Mouse (Mus musculus) kidney, postnatal 36 days (tissue): ENCODE measurements around the gene Gm28845.
A peak's percentile ranks its signal among the peaks of the same experiment; 100 is the strongest.
"Not testable (repeated sequence)": the region's sequence is repeated elsewhere in the genome, so short reads cannot be mapped to it uniquely, and the experiment has no call there.

ENCODE experiments used
- DNase-seq, 2 experiments: peaks; one replicate each; pipeline ENCODE4 v3.0.0; 2021 to 2022; ENCODE audit warnings: mixed read lengths in 2 of 2

Gene Gm28845

DNA sequence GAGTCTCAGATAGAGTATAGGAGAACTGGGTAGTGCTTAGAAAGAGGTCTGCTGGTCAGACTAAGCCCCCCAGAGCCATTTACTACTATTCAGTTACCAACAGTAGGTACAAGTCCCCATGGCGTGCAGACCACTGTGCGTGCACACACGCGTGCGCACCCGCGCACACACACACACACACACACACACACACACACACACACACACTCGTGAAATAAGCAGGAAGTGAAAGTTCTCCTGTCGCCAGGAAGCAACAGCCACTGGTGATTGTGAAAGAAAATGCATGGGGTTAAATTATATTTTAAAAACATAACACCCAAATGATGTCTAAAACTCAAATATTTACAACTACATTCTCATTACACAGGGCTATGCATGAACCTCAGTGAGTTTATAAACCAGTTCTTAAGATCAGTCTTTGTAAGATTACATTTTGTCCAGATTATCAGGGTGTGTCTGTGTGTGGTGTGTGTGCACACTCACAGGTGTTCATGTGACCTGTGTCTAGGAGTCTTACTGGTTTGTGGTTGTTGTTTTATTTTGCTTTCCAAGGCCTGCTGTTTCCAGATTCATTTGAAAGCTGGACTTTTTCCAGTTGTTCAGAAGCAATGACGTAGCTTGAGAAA is 11.6 kb downstream of the Gm28845 start:
- no peak for DNase-seq

DNA sequence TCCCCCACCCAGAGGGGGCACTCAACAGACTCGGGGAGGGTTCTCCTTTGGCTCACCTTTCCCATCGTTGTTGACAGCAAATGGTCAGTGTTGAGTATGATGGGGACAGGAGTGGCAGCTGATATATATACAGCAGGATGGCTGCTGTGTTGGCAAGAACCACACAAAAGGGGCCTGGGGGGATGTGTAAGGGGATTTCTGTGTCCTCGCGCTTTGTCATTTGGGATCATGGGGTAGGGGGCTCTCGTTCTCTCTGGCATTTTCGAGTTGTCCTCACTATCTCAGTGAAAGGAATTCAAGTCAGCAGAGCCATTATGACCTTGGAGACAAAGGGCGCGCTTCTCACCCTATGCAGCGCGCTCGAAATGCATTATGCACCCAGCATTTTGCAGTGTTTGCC is 16.1 kb downstream of the Gm28845 start, which contains the start of gene Cryga:
TSS of gene Cryga (minus strand) at position 101 of the 400 bp plus-strand sequence.
- no peak for DNase-seq

DNA sequence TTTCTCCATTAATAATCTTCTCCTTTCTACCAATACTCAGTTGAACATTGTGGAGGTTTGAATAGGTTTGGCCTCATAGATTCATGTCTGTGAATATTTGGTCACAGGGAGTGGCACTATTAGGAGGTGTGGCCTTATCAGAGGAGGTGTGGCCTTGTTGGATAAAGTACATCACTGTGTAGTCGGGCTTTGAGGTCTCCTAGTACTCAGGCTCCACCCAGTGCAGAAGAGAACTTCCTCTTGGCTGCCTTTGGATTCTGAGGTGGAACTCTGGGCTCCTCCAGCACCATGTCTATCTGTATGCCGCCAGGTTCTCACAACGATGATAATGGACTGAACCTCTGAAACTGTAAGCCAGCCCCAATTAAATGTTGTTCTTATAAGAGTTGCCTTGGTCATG is 22.4 kb downstream of the Gm28845 start:
- no peak for DNase-seq

DNA sequence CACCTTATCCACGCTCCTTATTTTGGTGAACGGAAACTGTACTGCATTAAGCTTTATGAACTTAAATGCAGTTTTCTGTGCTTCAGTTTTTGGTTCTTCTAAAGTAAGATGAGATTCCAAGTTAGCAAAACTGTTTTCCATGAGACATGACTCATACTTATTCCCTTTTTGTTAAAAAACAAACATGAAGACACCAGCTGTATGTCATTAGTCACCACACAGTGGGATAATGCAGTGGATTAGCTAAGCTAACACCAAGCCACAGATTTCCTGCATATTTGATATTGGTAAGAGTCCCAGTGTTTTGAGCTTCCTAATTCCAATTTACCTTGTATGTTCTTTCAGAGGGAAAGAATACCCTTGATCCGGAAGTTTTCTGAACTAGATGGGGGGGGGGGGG is 27.8 kb downstream of the Gm28845 start:
- DNase-seq = no peak

DNA sequence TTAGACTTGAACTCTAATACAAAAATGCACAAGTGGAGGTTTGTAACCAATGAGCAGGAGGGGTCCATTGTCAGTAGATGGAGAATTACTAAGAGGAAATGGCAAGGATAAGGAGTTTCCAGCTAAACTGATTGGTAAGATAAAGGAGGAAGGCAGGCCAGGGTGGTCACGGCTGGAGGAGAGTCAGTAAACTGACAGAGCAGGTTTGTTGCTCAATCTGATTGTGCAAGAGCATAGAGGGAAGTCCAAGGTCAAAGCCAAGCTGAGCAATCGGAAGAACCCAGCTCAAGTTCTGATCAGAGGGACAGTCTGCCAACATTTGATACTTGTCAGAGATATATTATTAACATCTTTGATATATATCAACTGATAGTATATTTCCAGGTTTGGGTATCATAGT is 29.0 kb downstream of the Gm28845 start:
- DNase-seq = peak in 1 of 2 experiments; percentile 20

DNA sequence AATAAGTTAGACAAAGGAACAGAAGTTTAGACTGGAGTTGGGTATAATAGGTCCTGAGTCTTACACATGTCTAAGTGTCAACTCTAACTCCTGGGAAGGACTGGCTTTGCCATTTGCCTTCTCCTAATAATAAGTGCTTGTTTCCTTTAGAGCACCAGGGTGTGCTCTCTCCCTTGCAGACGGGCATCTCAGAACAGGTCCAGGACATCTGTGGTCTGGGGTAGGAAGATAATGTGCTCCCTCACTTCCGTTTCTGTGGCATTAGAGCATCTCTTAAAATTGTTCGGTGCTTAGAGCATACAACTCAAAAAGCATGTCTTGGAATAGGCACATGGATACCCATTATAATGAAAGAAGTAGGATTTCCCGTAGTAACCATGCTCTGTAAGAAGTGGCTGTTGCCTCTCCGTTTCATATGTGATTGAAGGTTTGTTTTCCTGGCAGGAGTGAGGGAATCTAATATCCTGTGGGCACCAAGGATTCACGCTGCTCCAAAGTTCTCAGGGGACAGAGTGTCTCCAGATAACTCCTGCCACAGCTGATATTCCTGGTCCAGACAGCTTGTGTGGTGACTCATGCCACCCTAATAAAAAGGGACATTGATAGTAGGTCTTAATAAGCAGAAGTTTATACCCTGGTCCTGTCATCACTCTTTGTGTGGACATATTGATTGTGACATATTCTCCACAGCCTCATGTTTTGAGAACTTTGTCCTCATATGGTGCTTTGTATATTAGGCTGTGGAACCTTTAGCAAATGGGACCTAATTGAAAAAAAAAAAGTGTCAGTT is 30.6 kb downstream of the Gm28845 start:
- DNase-seq = no peak

DNA sequence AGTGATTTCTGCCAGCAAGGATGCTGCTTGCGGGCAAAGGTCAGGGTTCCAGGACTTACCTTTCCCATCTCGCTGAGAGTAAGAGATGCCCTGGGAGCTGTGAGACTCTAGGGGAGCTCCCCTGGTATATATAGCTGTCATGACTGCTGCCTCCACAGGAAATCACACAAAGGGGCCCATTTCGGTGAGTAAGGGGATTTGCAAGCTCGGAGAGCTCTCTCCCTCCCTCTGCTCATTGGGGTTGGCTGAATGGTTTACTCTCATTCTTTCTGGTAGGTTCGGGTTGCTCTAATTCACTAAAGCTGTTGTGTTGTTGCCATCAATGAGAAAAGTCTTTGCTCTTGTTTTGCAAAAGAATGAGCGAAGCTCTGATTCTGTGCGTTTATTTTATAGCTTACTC is 37.2 kb downstream of the Gm28845 start, which contains the start of gene Crygb:
TSS of gene Crygb (minus strand) at position 101 of the 400 bp plus-strand sequence.
- no peak for DNase-seq

DNA sequence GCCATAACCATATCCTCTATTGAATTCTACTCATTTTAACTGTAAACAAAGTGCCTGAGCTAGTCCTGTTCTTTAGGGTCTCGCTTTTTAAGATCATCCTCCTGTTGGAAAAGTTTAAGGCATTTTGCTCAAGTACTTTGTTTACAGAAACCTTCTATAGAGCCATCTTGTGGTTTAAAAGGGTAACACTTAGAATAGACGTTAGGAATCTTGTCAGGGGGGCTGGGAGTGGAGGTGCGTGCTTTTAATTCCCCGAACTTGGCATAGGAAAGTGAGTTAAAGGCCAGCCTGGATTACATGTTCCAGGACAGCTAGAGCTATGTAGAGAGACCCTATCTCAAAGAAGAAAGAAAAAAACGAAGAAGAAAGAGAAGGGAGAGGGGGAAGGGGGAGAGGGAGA is 43.8 kb downstream of the Gm28845 start:
- peak in 1 of 2 experiments; percentile 0 for DNase-seq

DNA sequence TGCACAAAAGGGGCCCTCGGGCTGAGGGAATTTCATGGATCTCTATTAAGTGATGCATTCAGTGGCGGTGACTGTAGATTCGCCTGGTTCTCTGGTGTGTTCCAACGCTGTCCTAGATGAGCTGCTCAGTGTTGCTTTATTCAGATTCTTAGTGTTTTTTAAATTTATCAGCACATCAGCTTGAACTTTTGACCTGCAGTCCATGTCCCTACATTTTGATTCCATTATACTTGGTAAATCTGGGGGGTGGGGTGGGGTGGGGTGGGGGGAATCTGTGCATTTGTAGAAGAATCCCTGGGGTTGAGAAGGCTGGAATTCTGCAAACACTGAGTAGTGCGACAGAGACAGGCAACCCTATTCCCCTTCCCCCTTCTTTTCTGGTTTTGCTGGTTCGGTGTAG is 45.8 kb downstream of the Gm28845 start, which contains the start of gene Crygc:
TSS of gene Crygc (minus strand) at position 101 of the 400 bp plus-strand sequence.
- no peak for DNase-seq

DNA sequence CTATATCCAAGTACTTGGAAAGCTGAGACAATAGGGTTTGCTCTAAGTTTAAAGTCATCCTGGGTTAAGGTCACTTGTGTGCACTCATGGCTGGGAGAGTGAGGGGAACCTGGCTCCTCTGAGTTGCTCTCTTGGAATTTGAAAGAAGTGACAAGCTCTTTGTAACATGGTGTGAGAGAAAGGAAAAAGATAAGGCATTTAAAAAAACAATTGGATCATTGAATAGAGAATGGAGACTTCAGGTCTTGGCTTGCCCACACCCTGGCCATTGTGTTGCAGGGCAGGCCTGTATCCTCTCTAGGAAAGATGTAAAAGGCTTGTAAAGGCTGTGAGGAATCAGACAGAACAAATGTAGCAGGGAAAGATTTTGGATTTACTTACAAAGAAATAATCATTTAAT is 51.5 kb downstream of the Gm28845 start:
- no peak for DNase-seq

DNA sequence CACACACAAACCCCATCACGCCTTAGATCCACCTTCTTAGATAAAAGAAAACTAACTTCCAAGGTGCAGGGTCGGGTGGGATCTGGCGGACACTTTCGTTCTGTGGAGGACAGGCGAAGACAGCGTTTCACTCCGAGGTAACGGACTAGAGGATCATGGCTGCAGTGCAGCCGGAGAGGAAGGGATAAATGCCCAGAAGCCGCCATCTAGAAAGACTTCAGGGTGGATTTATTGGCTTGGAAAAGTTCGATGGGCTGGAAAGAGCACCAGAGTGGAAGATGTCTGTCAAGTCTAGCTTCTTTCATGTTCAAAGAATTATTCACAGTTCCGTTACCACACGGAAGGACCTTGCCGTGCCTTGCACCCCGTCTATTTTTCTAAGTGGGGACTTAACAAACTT is 55.2 kb downstream of the Gm28845 start:
- DNase-seq = no peak

DNA sequence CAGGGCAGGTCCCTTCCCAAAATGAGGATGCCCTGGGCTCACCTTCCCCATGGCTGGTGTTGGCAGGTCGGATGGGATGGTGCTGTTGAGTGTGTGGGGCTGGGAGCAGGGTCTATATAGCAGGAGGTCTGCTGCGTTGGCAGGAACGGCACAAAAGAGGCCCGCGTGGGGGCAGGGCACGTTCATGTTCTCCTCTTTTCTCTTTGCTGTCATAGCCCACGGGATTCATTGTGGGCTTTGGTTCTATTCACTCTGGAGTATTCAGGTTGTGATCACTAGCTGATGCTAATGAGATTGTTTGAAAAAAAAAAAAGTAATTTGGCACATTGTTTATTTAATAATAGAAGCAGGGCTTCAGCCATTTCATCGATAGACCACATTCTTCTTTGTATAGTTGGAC is 56.0 kb downstream of the Gm28845 start, which contains the start of gene Crygd:
TSS of gene Crygd (minus strand) at position 101 of the 400 bp plus-strand sequence.
- DNase-seq = no peak

DNA sequence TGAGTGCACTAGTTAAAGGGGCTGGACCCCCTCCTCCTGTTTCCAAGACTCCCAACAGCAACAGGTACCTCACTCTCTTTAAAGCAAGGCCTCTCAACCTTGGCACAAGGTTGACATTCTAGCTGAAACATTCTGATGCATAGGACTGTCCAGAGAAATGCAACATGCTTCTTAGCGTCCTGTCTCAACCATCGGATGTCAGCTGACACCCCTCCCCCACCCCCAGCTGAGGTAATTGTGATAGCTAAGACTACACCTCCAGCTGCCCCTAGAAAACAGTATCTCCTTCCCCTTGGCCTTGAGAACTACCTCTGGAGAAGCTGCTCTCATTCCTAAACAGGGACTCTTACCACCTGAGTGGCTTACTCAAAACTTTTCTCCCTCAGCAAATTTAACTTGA is 67.2 kb downstream of the Gm28845 start:
- DNase-seq = no peak

DNA sequence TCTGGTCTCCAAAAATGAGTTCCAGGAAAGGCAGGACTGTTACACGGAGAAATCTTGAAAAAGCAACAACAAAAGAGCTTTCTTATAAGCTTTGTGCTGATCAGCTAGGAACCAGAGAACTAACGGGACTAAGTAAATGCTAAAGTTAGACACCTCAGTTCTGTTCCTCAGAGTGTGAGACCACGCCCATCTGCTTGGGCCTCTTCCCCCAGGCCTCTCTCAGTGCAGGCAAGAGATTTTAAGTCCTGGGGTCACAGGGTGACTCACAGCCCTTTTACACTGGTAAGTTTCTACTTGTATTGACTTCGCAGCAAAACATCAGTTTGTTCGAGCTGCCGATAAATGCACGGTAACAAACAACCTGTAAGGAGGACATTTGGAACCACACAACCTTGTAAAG is 67.7 kb downstream of the Gm28845 start:
- DNase-seq = no peak

DNA sequence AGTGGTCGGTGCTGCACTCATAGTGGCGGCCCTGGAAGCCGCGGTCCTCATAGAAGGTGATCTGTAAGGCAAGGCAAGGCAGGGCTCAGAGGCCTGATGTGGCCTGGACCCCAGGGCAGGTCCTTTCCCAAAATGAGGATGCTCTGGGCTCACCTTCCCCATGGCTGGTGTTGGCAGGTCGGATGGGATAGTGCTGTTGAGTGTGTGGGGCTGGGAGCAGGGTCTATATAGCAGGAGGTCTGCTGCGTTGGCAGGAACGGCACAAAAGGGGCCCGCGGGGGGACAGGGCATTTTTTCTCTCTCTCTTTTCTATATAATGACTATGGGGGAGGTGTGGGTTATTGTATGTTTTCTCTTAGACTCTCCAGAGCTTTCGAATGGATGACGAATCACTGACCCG is 68.4 kb downstream of the Gm28845 start, which contains the start of gene Cryge:
TSS of gene Cryge (minus strand) at position 198 of the 400 bp plus-strand sequence.
- not testable (repeated sequence) for DNase-seq
